Mouse (Mus musculus) midbrain, embryonic 12.5 days (tissue): ENCODE data around the gene Supt5. TPM values are rescaled to one million over a fixed set of nuclear protein-coding genes. Genes with fewer than 3 reads are reported as not detected.

Source experiments
- ATAC-seq: fragments of 200-750 bp; cut with Nextera tagmentation; 2 replicates; pipeline ENCODE4 v1.8.0; 2017; ENCODE audit warnings: low read depth, moderate TSS enrichment, moderate library complexity; ENCODE audit not compliant: low FRiP score
- H3K27ac ChIP-seq: fragments of 300-500 bp; sonication (generic); replicated peaks from 2 replicates; pipeline ENCODE4 v1.5.1; 2016; ENCODE audit warnings: mild to moderate bottlenecking
- H3K27me3 ChIP-seq: fragments of 300-500 bp; sonication (generic); 2 replicates; pipeline ENCODE4 v1.6.1; 2016; ENCODE audit warnings: mild to moderate bottlenecking
- H3K36me3 ChIP-seq: fragments of 300-500 bp; sonication (generic); 2 replicates; pipeline ENCODE4 v1.6.1; 2016
- H3K4me1 ChIP-seq: fragments of 300-500 bp; sonication (generic); 2 replicates; pipeline ENCODE4 v1.6.1; 2016
- H3K4me2 ChIP-seq: fragments of 300-500 bp; sonication (generic); replicated peaks from 2 replicates; pipeline ENCODE4 v1.6.1; 2016; ENCODE audit warnings: mild to moderate bottlenecking, moderate library complexity
- H3K4me3 ChIP-seq: fragments of 300-500 bp; sonication (generic); 2 replicates; pipeline ENCODE4 v1.5.1; 2016; ENCODE audit warnings: mild to moderate bottlenecking
- H3K9ac ChIP-seq: fragments of 300-500 bp; sonication (generic); replicated peaks from 2 replicates; pipeline ENCODE4 v1.6.1; 2016; ENCODE audit warnings: mild to moderate bottlenecking, moderate library complexity
- H3K9me3 ChIP-seq: fragments of 300-500 bp; sonication (generic); 2 replicates; pipeline ENCODE4 v1.6.1; 2016; ENCODE audit warnings: mild to moderate bottlenecking
- WGBS: fragments of 180-500 bp; shearing (Covaris S2); methylation state at CpG from one replicate; pipeline ENCODE4 v1.1.7; 2016; 5-methylcytosine and 5-hydroxymethylcytosine counted together
- polyA plus RNA-seq: library from polyadenylated mRNA; unstranded; fragments of >200 nt; fragmentation: Nextera tagmentation; extraction: Ambion mirVana; gene quantifications from 2 replicates; pipeline ENCODE4 v1.2.1, GENCODE M21; 2016

Gene Supt5
- polyA plus RNA-seq, 1 experiment from 2014 or later, result 105 TPM

DNA sequence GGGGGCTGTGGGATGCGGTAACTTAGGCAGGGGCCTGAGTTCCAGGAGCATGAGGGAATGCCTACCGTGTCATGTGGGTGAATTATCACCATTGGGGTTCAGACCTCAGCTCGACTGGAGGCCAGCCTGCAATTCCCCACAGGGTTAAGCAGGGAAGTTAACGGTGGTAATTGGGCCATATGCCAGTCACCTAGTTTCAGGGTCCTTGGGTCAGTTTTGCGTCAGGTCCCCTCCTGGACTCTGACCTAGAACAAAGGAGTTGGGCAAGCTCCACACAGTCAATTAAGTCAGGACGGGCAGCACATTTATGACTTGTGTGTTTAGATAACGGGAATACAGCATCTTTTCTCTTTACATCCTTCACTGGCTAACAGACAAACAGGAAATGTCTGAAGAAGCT, 2.8 kb upstream of the Supt5 start:
- H3K36me3 ChIP-seq, result no peaks in the 10 kb centered on the region
- 57% methylated on average over 7 of the region's 7 CpGs for WGBS

DNA sequence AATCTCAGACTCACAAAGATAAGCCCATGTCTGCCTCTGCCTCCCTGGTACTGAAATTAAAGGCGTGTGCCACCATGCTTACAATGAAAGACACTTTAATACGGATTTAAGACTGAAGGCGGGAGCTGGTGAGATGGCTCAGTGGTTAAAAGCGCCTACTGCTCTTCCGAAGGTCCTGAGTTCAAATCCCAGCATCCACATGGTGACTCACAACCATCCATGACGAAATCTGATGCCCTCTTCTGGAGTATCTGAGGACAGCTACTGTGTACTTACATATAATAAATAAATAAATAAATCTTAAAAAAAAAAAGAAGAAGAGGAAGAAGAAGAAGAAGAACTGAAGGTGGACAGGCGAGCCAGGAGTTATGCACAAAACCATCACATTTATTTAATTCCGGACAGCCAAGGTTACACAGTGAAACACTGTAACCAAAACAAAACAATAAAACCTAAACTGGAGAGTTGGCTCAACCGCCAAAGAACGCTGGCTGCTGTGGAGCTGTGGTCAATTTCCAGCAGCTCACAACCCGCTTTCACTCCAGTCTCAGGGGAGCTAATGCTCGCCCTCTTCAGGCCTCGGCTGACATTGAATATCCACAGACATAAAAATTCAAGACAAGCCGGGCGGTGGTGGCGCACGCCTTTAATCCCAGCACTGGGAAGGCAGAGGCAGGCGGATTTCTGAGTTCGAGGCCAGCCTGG, 819 bp upstream of the Supt5 start:
- H3K4me1 ChIP-seq, result peaks cover 12% of the 10 kb centered on the region
- peak overlapping the region; percentile 78 for H3K27ac ChIP-seq
- peak overlapping the region; percentile 87 for H3K4me2 ChIP-seq
- peak overlapping the region; percentile 97 for H3K4me3 ChIP-seq
- 0 out of 2 replicates have a peak, but pooled peaks cover 3% of the 10 kb centered on the region for H3K36me3 ChIP-seq
- H3K9ac ChIP-seq, result peak overlapping the region; percentile 86
- no peaks in the 10 kb centered on the region for H3K9me3 ChIP-seq
- no peaks in the 10 kb centered on the region; the same call in 1 of the 2 replicates for H3K27me3 ChIP-seq
- ATAC-seq, result no peak
- WGBS, result 80% methylated on average over 19 of the region's 19 CpGs

More for the DNA sequence above, 2.8 kb upstream of the Supt5 start:
- H3K4me1 ChIP-seq, result peaks cover 12% of the 10 kb centered on the region
- no peak overlapping the region for H3K4me2 ChIP-seq
- H3K9ac ChIP-seq, result no peak overlapping the region
- no peak overlapping the region for H3K27ac ChIP-seq
- H3K27me3 ChIP-seq, result no peaks in the 10 kb centered on the region; the same call in 1 of the 2 replicates
- no peaks in the 10 kb centered on the region for H3K9me3 ChIP-seq
- no peak for ATAC-seq
- no peak overlapping the region for H3K4me3 ChIP-seq

DNA sequence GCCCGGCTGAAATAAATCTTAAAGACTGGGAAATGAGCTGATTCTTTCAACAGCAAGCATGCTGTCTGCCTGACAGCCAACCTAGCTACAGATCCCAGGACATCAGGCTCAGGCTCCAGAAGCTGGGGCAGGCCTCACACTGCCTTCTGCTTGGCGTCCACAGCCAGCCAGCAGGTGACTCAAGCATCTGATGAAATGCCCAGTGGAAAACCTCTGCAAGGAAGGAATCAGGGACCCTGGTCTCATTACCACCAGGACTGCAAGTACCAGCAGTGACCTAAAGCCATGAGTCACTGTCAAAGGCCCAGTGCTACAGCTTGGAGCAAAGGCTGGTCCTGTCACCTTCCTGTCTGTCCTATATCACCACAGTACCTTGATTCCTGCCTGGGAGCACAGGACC, 3.1 kb downstream of the Supt5 start:
- no peak overlapping the region for H3K4me2 ChIP-seq
- no peak overlapping the region for H3K9ac ChIP-seq
- no peak overlapping the region for H3K27ac ChIP-seq
- ATAC-seq, result no peak
- H3K36me3 ChIP-seq, result peaks cover 18% of the 10 kb centered on the region
- H3K4me1 ChIP-seq, result peaks cover 12% of the 10 kb centered on the region
- no peak overlapping the region for H3K4me3 ChIP-seq
- H3K27me3 ChIP-seq, result no peaks in the 10 kb centered on the region
- WGBS, result 90% methylated on average over 2 of the region's 2 CpGs
- no peaks in the 10 kb centered on the region for H3K9me3 ChIP-seq

- no peak overlapping the region for H3K4me3 ChIP-seq
- no peak overlapping the region for H3K27ac ChIP-seq
- WGBS, result 93% methylated on average over 4 of the region's 4 CpGs
- no peak overlapping the region for H3K9ac ChIP-seq
- H3K27me3 ChIP-seq, result no peaks in the 10 kb centered on the region
- no peak for ATAC-seq
- no peak overlapping the region for H3K4me2 ChIP-seq
- peaks cover 12% of the 10 kb centered on the region for H3K4me1 ChIP-seq
- H3K9me3 ChIP-seq, result no peaks in the 10 kb centered on the region
- H3K36me3 ChIP-seq, result peaks cover 27% of the 10 kb centered on the region
Measured at GRCm38 (mm10) chr7:28334534-28334933, 4.0 kb downstream of the Supt5 start.

DNA sequence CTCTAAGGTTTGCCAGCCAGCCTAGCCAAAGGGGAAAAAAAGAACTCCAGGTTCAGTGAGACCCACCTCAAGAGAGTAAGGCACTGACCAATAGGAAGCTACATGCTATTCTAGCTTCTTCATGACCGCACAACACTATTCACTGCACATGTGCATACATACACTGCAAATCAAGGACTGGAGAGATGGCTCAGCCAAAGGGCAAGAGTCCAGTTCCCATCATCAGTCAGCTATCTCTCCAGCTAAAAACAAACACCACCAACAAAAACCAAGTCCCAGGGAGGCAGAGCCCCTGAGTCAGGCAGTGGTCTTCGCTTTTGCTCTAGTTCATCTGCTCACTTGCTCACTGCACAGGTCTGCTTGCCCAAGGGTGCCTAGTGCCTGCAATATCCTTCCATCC, 10.3 kb downstream of the Supt5 start:
- 98% methylated on average over 2 of the region's 2 CpGs for WGBS

GRCm38 (mm10) chr7:28326457-28326856, 12.1 kb downstream of the Supt5 start:
- H3K4me3 ChIP-seq, result no peak overlapping the region
- no peak overlapping the region for H3K27ac ChIP-seq
- H3K9ac ChIP-seq, result no peak overlapping the region
- no peaks in the 10 kb centered on the region for H3K27me3 ChIP-seq
- peaks cover 99% of the 10 kb centered on the region for H3K36me3 ChIP-seq
- WGBS, result 84% methylated on average over 4 of the region's 4 CpGs
- no peaks in the 10 kb centered on the region for H3K4me1 ChIP-seq
- no peak overlapping the region for H3K4me2 ChIP-seq
- ATAC-seq, result no peak
- H3K9me3 ChIP-seq, result no peaks in the 10 kb centered on the region

More for the DNA sequence above, 10.3 kb downstream of the Supt5 start:
- H3K4me1 ChIP-seq, result no peaks in the 10 kb centered on the region
- H3K4me3 ChIP-seq, result no peak overlapping the region
- ATAC-seq, result no peak
- H3K9ac ChIP-seq, result no peak overlapping the region
- H3K27me3 ChIP-seq, result no peaks in the 10 kb centered on the region
- H3K36me3 ChIP-seq, result peaks cover 85% of the 10 kb centered on the region
- H3K4me2 ChIP-seq, result no peak overlapping the region
- no peak overlapping the region for H3K27ac ChIP-seq
- H3K9me3 ChIP-seq, result no peaks in the 10 kb centered on the region

- no peak for ATAC-seq
- Histone ChIP-seq H3K4me3 (no peak overlapping the region), H3K4me2 (no peak overlapping the region), H3K36me3 (peaks cover 99% of the 10 kb centered on the region), H3K9ac (no peak overlapping the region), H3K9me3 (no peaks in the 10 kb centered on the region), H3K4me1 (no peaks in the 10 kb centered on the region), H3K27me3 (no peaks in the 10 kb centered on the region), H3K27ac (no peak overlapping the region)
- WGBS, result 91% methylated on average over 8 of the region's 8 CpGs
Measured at GRCm38 (mm10) chr7:28325293-28325692, 13.3 kb downstream of the Supt5 start.

- H3K36me3 ChIP-seq, result peaks cover 100% of the 10 kb centered on the region
- no peak overlapping the region for H3K4me3 ChIP-seq
- no peaks in the 10 kb centered on the region for H3K27me3 ChIP-seq
- H3K4me1 ChIP-seq, result no peaks in the 10 kb centered on the region
- H3K27ac ChIP-seq, result no peak overlapping the region
- H3K9me3 ChIP-seq, result no peaks in the 10 kb centered on the region
- WGBS, result 92% methylated on average over 15 of the region's 15 CpGs
- no peak for ATAC-seq
- no peak overlapping the region for H3K4me2 ChIP-seq
- H3K9ac ChIP-seq, result no peak overlapping the region
Measured at GRCm38 (mm10) chr7:28321974-28322720, 16.4 kb downstream of the Supt5 start.

GRCm38 (mm10) chr7:28318714-28319113, 19.8 kb downstream of the Supt5 start:
- no peaks in the 10 kb centered on the region for H3K4me1 ChIP-seq
- WGBS, result 94% methylated on average over 17 of the region's 17 CpGs
- no peak overlapping the region for H3K4me2 ChIP-seq
- no peak overlapping the region for H3K27ac ChIP-seq
- no peaks in the 10 kb centered on the region for H3K27me3 ChIP-seq
- no peak for ATAC-seq
- H3K36me3 ChIP-seq, result peaks cover 99% of the 10 kb centered on the region
- no peak overlapping the region for H3K4me3 ChIP-seq
- no peak overlapping the region for H3K9ac ChIP-seq
- H3K9me3 ChIP-seq, result no peaks in the 10 kb centered on the region

- no peaks in the 10 kb centered on the region for H3K4me1 ChIP-seq
- no peak overlapping the region for H3K27ac ChIP-seq
- WGBS, result 92% methylated on average over 3 of the region's 3 CpGs
- no peaks in the 10 kb centered on the region for H3K9me3 ChIP-seq
- no peaks in the 10 kb centered on the region for H3K27me3 ChIP-seq
- no peak overlapping the region for H3K9ac ChIP-seq
- H3K4me3 ChIP-seq, result no peak overlapping the region
- no peak for ATAC-seq
- H3K4me2 ChIP-seq, result no peak overlapping the region
- peaks cover 92% of the 10 kb centered on the region for H3K36me3 ChIP-seq
Measured at GRCm38 (mm10) chr7:28318036-28318435, 20.5 kb downstream of the Supt5 start.

DNA sequence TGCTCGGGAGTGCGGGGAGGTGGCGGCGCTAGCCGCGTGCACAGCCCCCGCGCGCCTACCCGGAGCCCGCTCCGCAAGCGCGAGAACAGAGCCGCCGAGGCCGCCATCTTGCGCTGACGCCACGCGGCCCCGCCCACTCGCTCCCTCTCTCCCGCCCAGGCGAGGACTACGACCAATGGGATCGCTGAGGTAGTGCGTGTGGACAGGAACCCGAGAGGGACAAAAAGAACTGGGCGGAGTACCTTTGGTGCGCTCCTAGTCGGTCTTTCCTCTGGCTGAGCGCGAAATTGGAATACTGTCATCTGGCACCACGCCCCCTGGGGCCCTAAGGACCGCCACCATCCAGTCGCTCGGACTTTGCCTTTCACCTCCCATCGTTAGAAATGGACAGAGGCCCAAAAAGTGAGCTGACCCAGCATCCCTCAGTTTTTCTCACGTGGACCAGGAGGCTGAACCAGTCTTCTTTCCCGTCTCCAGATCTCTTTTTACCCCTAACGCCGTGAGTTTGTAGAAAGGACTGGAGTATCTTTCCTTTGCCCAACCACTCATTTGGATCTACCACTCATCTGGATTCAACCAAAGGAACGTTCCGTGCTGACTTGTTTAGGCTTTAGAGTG, 26.5 kb downstream of the Supt5 start, which contains the start of gene Timm50:
TSS of gene Timm50 (minus strand) at position 147 of the 618 bp plus-strand sequence.
- peak within 1 kb of the TSS; percentile 77 for H3K27ac ChIP-seq
- under 1% methylated on average over 40 of the region's 45 CpGs for whole genome bisulfite sequencing
- H3K9ac ChIP-seq, result peak within 1 kb of the TSS; percentile 92
- H3K36me3 ChIP-seq, result peaks cover 63% of the 10 kb centered on the region
- H3K4me3 ChIP-seq, result peak within 1 kb of the TSS; percentile 97
- peak within 1 kb of the TSS; percentile 91 for H3K4me2 ChIP-seq
- ATAC-seq, result peak; percentile 97
- no peaks in the 10 kb centered on the region for H3K27me3 ChIP-seq
- no peaks in the 10 kb centered on the region for H3K9me3 ChIP-seq
- peaks cover 17% of the 10 kb centered on the region for H3K4me1 ChIP-seq
